Mouse (Mus musculus): Measurements from ENCODE around the gene Spats2.

The Spats2 gene

DNA sequence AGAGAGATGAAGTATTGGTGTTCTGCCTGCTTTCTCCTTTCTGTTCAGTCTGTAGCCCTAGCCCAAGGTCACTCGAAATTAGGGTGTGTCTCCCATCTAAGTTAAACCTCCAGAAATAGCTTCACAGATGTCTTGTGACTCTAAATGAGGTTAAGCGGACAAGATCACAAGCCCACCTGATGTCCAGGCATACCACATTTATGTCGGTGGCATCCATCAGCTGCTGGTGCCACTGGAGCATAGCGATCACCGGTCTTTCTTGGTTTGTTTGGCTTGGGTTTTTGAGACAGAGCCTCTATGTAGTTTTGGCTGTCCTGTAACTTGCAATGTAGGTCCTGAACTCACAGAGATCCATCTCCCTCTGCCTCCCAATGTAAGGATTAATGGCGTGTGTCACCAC, 128.1 kb downstream of the Spats2 start:
- in situ Hi-C loops (cut with MboI; ENCODE audit: low sequenced_read_pairs) = no loop called here

DNA sequence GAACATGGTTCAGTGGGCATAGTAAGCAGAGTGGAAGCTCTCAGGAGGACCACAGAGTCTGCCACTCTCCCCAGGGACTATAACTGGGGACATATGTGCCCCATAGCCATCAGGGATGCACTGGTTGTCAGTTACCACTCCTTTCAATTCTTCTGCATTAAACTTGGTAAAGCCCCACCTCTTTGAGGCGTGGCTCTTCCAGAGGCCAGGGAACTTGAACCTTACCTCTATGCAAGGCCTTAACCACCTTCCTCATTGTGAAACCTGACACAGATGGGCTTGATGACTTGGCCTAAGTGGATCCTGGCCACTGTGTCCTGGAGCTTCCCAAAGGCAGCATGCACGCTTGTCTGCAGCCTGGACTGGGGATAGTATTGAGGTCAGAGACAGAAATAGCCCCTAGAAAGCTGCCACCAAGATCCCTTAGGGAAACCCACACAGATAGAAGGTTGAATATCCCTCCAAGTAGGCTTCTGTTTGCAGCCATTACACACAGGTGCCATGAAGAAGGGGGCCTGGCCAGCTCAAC, 128.8 kb downstream of the Spats2 start:
- in situ Hi-C loops (cut with MboI; ENCODE audit: low sequenced_read_pairs) = no loop called here

DNA sequence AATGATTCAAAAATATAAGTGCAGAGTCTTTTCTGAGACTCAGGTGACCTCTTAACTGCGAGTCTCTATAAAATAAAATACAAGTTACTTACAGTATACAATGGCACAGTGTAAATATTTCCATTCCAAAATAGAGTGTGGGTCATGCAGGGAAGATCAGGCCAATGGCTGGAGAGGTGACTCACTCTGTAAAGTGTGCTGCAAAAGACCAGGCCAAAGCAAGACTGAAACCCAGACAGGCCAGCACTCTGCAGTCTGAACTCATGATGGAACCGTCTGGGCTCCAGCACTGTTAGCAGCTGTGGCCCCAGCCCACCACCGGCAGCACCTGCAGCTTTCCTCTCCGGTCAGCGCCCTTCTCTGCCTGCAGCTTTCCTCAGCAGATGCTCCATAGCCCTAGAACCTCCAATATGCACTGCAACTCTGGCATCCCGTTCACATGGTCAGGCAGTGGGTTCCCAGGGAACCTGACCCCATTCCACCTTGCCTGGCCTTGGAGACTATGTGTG, 129.6 kb downstream of the Spats2 start:
- in situ Hi-C loops (cut with MboI; ENCODE audit: low sequenced_read_pairs) = no loop called here

DNA sequence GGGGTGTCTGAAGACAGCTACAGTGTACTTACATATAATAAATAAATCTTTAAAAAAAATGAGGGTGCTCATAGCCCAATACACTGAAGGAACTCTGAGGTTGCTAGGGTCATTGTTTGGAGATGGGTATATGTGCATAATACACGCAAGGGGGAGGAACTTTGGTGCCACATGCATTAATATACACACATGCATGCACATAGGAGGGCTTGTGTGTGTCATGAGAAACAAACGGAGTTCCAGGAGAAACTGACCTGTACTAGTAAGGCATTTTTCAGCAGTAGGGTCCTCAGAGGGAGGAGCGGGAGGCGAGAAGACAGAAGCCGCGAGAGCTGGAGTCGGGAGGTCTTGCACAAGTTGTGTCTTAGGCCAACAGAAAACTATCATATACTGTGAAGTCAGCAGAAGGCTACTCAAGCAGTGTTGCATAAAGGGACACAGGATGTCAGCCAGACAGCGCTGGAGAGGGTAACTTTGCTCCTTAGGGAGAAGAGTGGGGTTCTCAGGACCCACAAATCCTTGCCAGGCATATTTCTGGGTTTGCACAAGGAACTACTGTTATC, 133.5 kb downstream of the Spats2 start:
- in situ Hi-C loops (cut with MboI; ENCODE audit: low sequenced_read_pairs) = no loop called here

DNA sequence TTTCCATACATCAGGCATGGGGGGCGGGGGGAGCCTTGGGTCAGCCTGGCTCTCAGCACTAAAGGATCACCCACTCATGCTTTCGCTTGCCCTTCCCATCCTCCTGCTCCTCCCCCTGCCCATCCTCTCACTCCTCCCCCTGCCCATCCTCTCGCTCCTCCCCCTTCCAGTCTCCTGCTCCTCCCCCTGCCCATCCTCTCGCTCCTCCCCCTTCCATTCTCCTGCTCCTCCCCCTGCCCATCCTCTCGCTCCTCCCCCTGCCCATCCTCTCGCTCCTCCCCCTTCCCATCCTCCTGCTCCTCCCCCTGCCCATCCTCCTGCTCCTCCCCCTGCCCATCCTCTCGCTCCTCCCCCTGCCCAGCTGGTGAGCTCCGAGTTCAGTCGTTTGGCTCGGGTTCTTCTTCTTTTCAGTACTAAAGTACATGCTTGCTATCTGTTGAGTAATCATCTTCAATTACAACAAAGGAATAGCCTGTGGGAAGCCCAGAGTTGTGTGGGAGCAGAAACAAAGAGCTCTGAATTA, 134.1 kb downstream of the Spats2 start:
- in situ Hi-C loops (cut with MboI; ENCODE audit: low sequenced_read_pairs) = no loop called here

DNA sequence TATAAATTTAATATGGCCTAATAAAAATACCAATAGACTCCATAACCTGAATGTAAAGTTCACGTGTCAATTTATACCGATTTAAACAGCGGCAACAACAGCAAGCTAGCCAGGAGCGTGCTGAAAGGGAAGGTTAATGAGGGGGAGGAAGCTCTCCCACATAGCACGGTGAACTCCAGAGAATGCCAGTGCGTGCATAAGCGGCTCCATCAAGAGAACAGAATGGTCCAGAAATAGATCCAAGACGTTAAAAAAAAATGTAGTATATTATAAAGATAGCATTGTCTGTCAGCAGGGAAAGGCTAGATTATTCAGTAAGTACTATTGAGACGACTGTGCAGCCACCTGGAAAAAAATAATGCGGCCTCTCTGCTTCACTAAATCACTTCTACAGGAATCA, 137.0 kb downstream of the Spats2 start:
- in situ Hi-C loops (cut with MboI; ENCODE audit: low sequenced_read_pairs) = no loop called here
